Mouse (Mus musculus) heart, embryonic 11.5 days (tissue): ENCODE data around the gene Tomm40l. TPM values are rescaled to one million over a fixed set of nuclear protein-coding genes. Genes with fewer than 3 reads are reported as not detected.
A peak's percentile ranks its signal among the peaks of the same experiment; 100 is the strongest.

Experiments used
- ATAC-seq: fragments of 200-750 bp; cut with Nextera tagmentation; replicated peaks from 2 replicates; pipeline ENCODE4 v1.8.0; 2017; ENCODE audit warnings: moderate library complexity; ENCODE audit not compliant: insufficient number of reproducible peaks, low FRiP score, low TSS enrichment
- H3K27ac ChIP-seq: fragments of 300-500 bp; sonication (generic); 2 replicates; pipeline ENCODE4 v1.5.1; 2014; ENCODE audit warnings: mild to moderate bottlenecking, low read depth, low read length
- H3K27me3 ChIP-seq: fragments of 300-500 bp; sonication (generic); 2 replicates; pipeline ENCODE4 v1.6.1; 2014; ENCODE audit warnings: mild to moderate bottlenecking, low read length, mixed read lengths; ENCODE audit not compliant: control insufficient read depth, insufficient read depth
- H3K36me3 ChIP-seq: fragments of 300-500 bp; sonication (generic); 2 replicates; pipeline ENCODE4 v1.6.1; 2014; ENCODE audit warnings: mild to moderate bottlenecking, low read length, moderate library complexity, mixed read lengths; ENCODE audit not compliant: control insufficient read depth, insufficient read depth
- H3K4me1 ChIP-seq: fragments of 300-500 bp; sonication (generic); 2 replicates; pipeline ENCODE4 v1.6.1; 2014; ENCODE audit warnings: low read length; ENCODE audit not compliant: control insufficient read depth, insufficient read depth
- H3K4me2 ChIP-seq: fragments of 300-500 bp; sonication (generic); 2 replicates; pipeline ENCODE4 v1.6.1; 2014; ENCODE audit warnings: mild to moderate bottlenecking, moderate library complexity
- H3K4me3 ChIP-seq: fragments of 300-500 bp; sonication (generic); 2 replicates; pipeline ENCODE4 v1.5.1; 2014; ENCODE audit warnings: low read depth, low read length
- H3K9ac ChIP-seq: fragments of 300-500 bp; sonication (generic); 2 replicates; pipeline ENCODE4 v1.6.1; 2014; ENCODE audit warnings: mild to moderate bottlenecking, low read depth, low read length, moderate library complexity
- H3K9me3 ChIP-seq: fragments of 300-500 bp; sonication (generic); replicated peaks from 2 replicates; pipeline ENCODE4 v1.6.1; 2016; ENCODE audit warnings: low read length; ENCODE audit not compliant: control insufficient read depth
- WGBS: fragments of 180-500 bp; shearing (Covaris S2); extraction: QIAGEN DNeasy Blood & Tissue Kit; methylation state at CpG from one replicate; pipeline ENCODE4 v1.1.7; 2014; ENCODE audit not compliant: insufficient replicate concordance; 5-methylcytosine and 5-hydroxymethylcytosine counted together
- polyA plus RNA-seq: library from polyadenylated mRNA; unstranded; fragments of >200 nt; fragmentation: Nextera tagmentation; extraction: Ambion mirVana; gene quantifications from 2 replicates; pipeline ENCODE4 v1.2.1, GENCODE M21; 2014

The Tomm40l gene
- polyA plus RNA-seq = 44.1 and 53.2 TPM in 2 replicates

- H3K4me3 ChIP-seq = peak within 1 kb of the TSS; percentile 65
- H3K4me1 ChIP-seq = peaks cover 13% of the 10 kb centered on the region
- no peaks in the 10 kb centered on the region for H3K9me3 ChIP-seq
- H3K27me3 ChIP-seq = no peaks in the 10 kb centered on the region
- peak within 1 kb of the TSS; percentile 88 for H3K4me2 ChIP-seq
- ATAC-seq = peak; percentile 96
- peak within 1 kb of the TSS; percentile 85 for H3K27ac ChIP-seq
- H3K36me3 ChIP-seq = peaks cover 10% of the 10 kb centered on the region
- peak within 1 kb of the TSS; percentile 75 for H3K9ac ChIP-seq
- WGBS = 2% methylated on average over 28 of the region's 28 CpGs
Observed at GRCm38 (mm10) chr1:171222238-171223155, at the start of gene Tomm40l. Tomm40l (minus strand) TSS chr1:171222514.

GRCm38 (mm10) chr1:171272086-171272485 is 49.8 kb upstream of the Tomm40l start:
- Histone ChIP-seq H3K4me3 (peak overlapping the region; percentile 10; the same call in 1 of the 2 replicates), H3K9me3 (no peaks in the 10 kb centered on the region), H3K27me3 (no peaks in the 10 kb centered on the region), H3K27ac (no peak overlapping the region), H3K9ac (no peak overlapping the region), H3K4me1 (peaks cover 11% of the 10 kb centered on the region), H3K36me3 (peaks cover 27% of the 10 kb centered on the region), H3K4me2 (peak overlapping the region; percentile 83)
- ATAC-seq = no peak
- 93% methylated on average over 3 of the region's 3 CpGs for whole genome bisulfite sequencing

GRCm38 (mm10) chr1:171271622-171272021 is 49.3 kb upstream of the Tomm40l start:
- H3K4me1 ChIP-seq = peaks cover 11% of the 10 kb centered on the region
- H3K4me2 ChIP-seq = peak overlapping the region; percentile 83
- H3K27me3 ChIP-seq = no peaks in the 10 kb centered on the region
- peak overlapping the region; percentile 10 for H3K4me3 ChIP-seq
- H3K36me3 ChIP-seq = peaks cover 27% of the 10 kb centered on the region
- 69% methylated on average over 10 of the region's 10 CpGs for WGBS
- H3K9me3 ChIP-seq = no peaks in the 10 kb centered on the region
- no peak overlapping the region for H3K27ac ChIP-seq
- no peak overlapping the region for H3K9ac ChIP-seq
- ATAC-seq = no peak

GRCm38 (mm10) chr1:171271196-171271595 is 48.9 kb upstream of the Tomm40l start:
- Histone ChIP-seq H3K4me1 (peaks cover 11% of the 10 kb centered on the region), H3K4me2 (peak overlapping the region; percentile 83), H3K9me3 (no peaks in the 10 kb centered on the region), H3K9ac (peak overlapping the region; percentile 75), H3K27ac (no peak overlapping the region), H3K36me3 (peaks cover 23% of the 10 kb centered on the region), H3K27me3 (no peaks in the 10 kb centered on the region), H3K4me3 (peak overlapping the region; percentile 83)
- 32% methylated on average over 9 of the region's 9 CpGs for WGBS
- no peak for ATAC-seq

DNA sequence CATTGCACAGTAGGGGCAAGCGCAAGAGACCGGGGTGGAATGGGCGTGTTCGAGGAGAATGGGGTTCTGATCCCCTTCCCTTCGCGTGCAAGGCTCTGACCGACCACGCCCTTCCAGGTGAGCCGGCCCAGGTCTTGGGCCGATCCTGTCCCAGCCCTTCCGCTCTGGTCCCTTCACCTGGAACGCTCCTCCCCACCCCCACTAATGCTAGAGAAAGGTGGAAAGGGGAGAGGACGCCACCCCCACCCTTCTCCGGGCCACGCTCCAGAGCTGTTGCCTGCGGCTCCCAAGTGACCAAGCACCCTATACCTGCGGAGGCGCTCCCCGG is 48.2 kb upstream of the Tomm40l start:
- no peaks in the 10 kb centered on the region for H3K27me3 ChIP-seq
- ATAC-seq = peak; percentile 66
- H3K9ac ChIP-seq = peak overlapping the region; percentile 75
- H3K27ac ChIP-seq = peak overlapping the region; percentile 43; the same call in 1 of the 2 replicates
- peaks cover 18% of the 10 kb centered on the region for H3K36me3 ChIP-seq
- peaks cover 11% of the 10 kb centered on the region for H3K4me1 ChIP-seq
- no peaks in the 10 kb centered on the region for H3K9me3 ChIP-seq
- under 1% methylated on average over 19 of the region's 19 CpGs for WGBS
- peak overlapping the region; percentile 83 for H3K4me3 ChIP-seq
- peak overlapping the region; percentile 83 for H3K4me2 ChIP-seq

DNA sequence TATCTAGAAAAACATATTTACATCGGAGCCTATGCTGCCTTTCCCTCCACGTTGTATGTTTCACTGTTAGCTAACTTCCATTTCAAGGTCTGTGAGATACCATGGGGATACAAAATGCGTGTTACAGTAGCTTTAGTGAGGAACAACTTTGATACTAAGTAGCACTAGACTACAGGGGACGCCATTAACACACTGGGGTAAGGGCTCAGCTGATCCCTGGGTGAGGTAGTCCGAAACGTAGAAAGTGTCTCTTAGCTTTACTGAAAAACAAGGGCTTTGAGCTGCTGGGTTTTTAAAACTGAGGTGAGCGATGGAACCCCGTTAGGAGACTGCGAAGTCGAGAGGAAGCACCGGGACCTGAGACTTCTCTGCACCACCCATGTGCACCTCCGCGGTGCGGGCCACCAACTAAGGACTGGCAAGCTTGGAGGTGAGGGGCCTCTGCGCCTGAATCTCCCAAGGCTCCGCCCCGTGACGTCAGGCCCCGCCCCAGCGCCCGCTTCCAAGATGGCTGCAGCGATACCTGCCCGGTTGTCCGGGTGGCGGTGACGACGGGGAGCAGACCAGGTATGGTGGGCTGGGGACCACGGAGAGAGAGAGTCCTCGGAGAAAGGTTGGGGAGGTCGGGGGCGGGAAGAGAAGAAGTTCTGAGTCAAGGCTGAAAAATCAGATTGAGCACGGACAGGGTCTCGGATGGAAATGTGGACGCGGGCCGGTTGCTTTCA is 47.7 kb upstream of the Tomm40l start, which contains the start of gene B4galt3:
Gene B4galt3, plus strand, starts transcription at position 481 of the 725 bp plus-strand sequence.
- H3K9me3 ChIP-seq = no peaks in the 10 kb centered on the region
- H3K27me3 ChIP-seq = no peaks in the 10 kb centered on the region
- peak; percentile 94 for ATAC-seq
- peaks cover 11% of the 10 kb centered on the region for H3K4me1 ChIP-seq
- 3% methylated on average over 36 of the region's 36 CpGs for WGBS
- peak within 1 kb of the TSS; percentile 83 for H3K4me2 ChIP-seq
- H3K36me3 ChIP-seq = peaks cover 14% of the 10 kb centered on the region
- H3K4me3 ChIP-seq = peak within 1 kb of the TSS; percentile 83
- H3K27ac ChIP-seq = peak within 1 kb of the TSS; percentile 43; the same call in 1 of the 2 replicates
- H3K9ac ChIP-seq = peak within 1 kb of the TSS; percentile 75

GRCm38 (mm10) chr1:171268341-171268740 is 46.0 kb upstream of the Tomm40l start:
- no peak overlapping the region for H3K27ac ChIP-seq
- H3K9me3 ChIP-seq = no peaks in the 10 kb centered on the region
- peaks cover 14% of the 10 kb centered on the region for H3K4me1 ChIP-seq
- no peak overlapping the region for H3K4me2 ChIP-seq
- ATAC-seq = no peak
- H3K36me3 ChIP-seq = peaks cover 7% of the 10 kb centered on the region
- H3K27me3 ChIP-seq = no peaks in the 10 kb centered on the region
- WGBS = 74% methylated on average over 1 of the region's 1 CpGs
- no peak overlapping the region for H3K4me3 ChIP-seq
- H3K9ac ChIP-seq = no peak overlapping the region

GRCm38 (mm10) chr1:171265971-171266744 is 43.8 kb upstream of the Tomm40l start:
- 56% methylated on average over 4 of the region's 4 CpGs for WGBS
- Histone ChIP-seq H3K4me3 (no peak overlapping the region), H3K36me3 (no peaks in the 10 kb centered on the region), H3K27me3 (no peaks in the 10 kb centered on the region), H3K4me2 (no peak overlapping the region), H3K9me3 (no peaks in the 10 kb centered on the region), H3K9ac (no peak overlapping the region), H3K27ac (no peak overlapping the region), H3K4me1 (peaks cover 12% of the 10 kb centered on the region)
- no peak for ATAC-seq
